In genomic region chr1:133547541-133547940, GRCm38 (mm10) we compare ENCODE assay signal across 20 mouse cellular contexts.
DNase-seq lines count a peak whose midpoint lies in the region.
"Had no signal": no experiment of that assay in that cellular context is flagged by ENCODE, and none has a peak within 500 bp of the region (broad histone marks: within the 10 kb centered on the region; RNA-seq: fewer than 3 reads in every experiment).

No protein-coding gene starts in this region.

- H3K27me3 ChIP-seq in heart, embryonic 10.5 days (ENCODE audit: insufficient read depth, poor library complexity, severe bottlenecking), result no peaks in the 10 kb centered on the region
- H3K27me3 ChIP-seq in embryonic facial prominence, embryonic 10.5 days (replicated peaks; ENCODE audit: low read depth, poor library complexity, severe bottlenecking), result no peaks in the 10 kb centered on the region

- no peak overlapping the region for H3K27ac ChIP-seq in heart, embryonic 10.5 days
- no peak overlapping the region for H3K27ac ChIP-seq in embryonic facial prominence, embryonic 10.5 days (replicated peaks)

- peak; percentile 1 for DNase-seq in heart, adult 11 months
- no peak for DNase-seq in heart, embryonic 10.5 days (ENCODE audit: low spot score)
- peak; percentile 67 for DNase-seq in ES-CJ7 (ENCODE audit: low read depth, low spot score)
- DNase-seq in ZHBTc4 (ENCODE audit: low read depth, low spot score), result peak; percentile 55
- DNase-seq in embryonic facial prominence, embryonic 10.5 days (ENCODE audit: low spot score), result peak; percentile 1
- no peak for DNase-seq in frontal cortex, postnatal 10 days (ENCODE audit: low spot score in 2 of 2)
- DNase-seq in layer of hippocampus, adult 18-20 months (ENCODE audit: low spot score in 2 of 2), result no peak
- DNase-seq in testis, postnatal 10 days (ENCODE audit: low spot score), result no peak
- DNase-seq: adrenal gland, adult 2 months; adrenal gland, adult 8-10 months; adrenal gland, postnatal 10 days; adrenal gland, postnatal 14 days; adrenal gland, postnatal 25 days; adrenal gland, postnatal 36 days; B cell, adult 2 months; cerebellum, adult 11 months; cerebellum, adult 11-12 months; cerebellum, adult 18-20 months; cerebellum, adult 2 months had no signal

- no peak overlapping the region for H3K4me3 ChIP-seq in heart, embryonic 10.5 days
- H3K4me3 ChIP-seq in embryonic facial prominence, embryonic 10.5 days, result no peak overlapping the region

- WGBS in heart, embryonic 10.5 days, result 71% methylated on average over 3 of the region's 3 CpGs
- 75% methylated on average over 3 of the region's 3 CpGs for WGBS in embryonic facial prominence, embryonic 10.5 days

- no peaks in the 10 kb centered on the region for H3K36me3 ChIP-seq in heart, embryonic 10.5 days
- no peaks in the 10 kb centered on the region for H3K36me3 ChIP-seq in embryonic facial prominence, embryonic 10.5 days (replicated peaks)
- H3K36me3 ChIP-seq: G1E had no signal

- H3K9me3 ChIP-seq in heart, embryonic 10.5 days, result no peaks in the 10 kb centered on the region
- no peaks in the 10 kb centered on the region for H3K9me3 ChIP-seq in embryonic facial prominence, embryonic 10.5 days
- H3K9me3 ChIP-seq: G1E had no signal

- H3K4me1 ChIP-seq in heart, embryonic 10.5 days, result no peaks in the 10 kb centered on the region
- no peaks in the 10 kb centered on the region for H3K4me1 ChIP-seq in embryonic facial prominence, embryonic 10.5 days

Comparison
In these comparisons a context has a peak if more than half of its experiments do, and no peak if none do; other contexts are left out.
1. DNase-seq: peak in heart, adult 11 months (single experiment), ES-CJ7 (single experiment), ZHBTc4 (single experiment) and embryonic facial prominence, embryonic 10.5 days (single experiment); none in heart, embryonic 10.5 days (single experiment), frontal cortex, postnatal 10 days (0 of 2), layer of hippocampus, adult 18-20 months (0 of 2) and testis, postnatal 10 days (single experiment).